Mouse (Mus musculus) urinary bladder, postnatal 36 days (tissue): ENCODE measurements around the gene Echdc3.

Experiments used
- DNase-seq, 2 experiments: peaks; one replicate each; pipeline ENCODE4 v3.0.0; 2022; ENCODE audit warnings: low spot score in 2 of 2, mixed read lengths in 1 of 2

Gene Echdc3

DNA sequence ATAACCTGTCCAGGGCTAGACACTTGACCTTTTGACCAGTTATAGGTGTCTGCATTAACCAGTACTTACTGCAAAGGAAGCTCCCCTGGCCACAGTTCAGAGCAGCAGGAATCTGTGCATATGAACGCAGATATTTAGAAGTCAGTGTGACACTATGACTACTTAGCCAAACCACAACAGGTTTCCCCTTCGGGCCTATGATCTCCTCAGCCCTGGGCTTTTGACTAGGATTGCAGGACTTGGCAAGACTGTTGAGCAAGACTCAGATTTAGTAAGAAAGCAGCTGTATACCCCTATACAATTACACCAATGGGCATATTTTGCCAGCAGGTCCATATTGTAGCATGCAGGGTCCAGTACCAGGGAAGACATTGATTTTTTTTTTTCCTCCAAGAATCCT is 44.3 kb downstream of the Echdc3 start:
- DNase-seq, result no peak

DNA sequence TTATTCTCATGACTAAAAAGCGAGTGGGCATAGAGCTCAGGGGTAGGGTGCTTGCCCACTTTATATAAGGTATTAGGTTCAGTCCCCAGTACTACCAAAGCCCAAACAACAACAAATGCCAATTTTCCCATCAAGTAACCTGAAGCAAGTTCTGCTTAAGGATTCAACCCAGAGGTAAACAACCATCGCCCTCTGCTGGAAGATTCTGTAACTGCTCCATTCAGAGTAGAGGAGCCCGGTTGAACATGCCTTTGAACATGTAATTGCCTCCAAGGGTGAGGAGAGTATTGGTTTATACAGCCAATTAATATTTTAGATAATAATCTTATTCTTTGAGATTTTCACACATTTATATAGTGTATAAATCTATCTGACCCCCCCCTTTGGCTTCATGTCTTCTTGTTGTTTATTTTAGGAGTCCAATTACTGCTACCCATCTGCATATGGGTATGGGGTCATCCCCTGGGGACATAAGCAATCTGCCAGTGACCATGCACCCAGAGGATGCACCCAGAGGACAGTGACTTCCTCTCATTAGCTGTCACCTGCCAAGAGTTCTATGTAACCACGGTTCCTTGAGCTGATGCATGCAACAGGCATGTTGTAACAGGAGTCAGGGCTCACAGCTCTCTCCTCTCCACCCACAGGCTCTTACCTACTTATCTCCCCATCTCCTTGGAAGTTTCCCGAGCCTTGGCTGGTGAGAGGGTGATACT is 44.8 kb downstream of the Echdc3 start:
- DNase-seq, result peak; percentile 73 to 75

DNA sequence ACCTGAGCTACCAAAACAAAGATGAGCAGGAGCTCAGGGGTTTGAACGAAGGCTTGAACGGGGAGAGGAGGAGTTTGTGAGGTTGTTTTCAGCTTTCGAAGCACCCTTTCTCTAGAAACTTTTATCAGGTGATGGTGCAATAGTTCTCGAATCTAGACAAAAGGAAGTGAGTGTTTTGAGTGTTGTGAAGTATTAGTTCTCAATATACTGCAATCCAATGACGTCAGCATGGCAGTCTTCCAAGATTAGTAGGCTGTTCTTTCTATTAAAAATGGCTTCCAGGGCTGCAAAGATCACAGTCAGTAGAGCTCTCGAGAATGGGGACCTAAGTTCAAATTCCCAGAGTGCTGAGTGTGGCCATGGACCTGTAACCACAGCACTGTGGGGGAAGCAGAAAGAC is 47.1 kb downstream of the Echdc3 start:
- DNase-seq, result no peak

DNA sequence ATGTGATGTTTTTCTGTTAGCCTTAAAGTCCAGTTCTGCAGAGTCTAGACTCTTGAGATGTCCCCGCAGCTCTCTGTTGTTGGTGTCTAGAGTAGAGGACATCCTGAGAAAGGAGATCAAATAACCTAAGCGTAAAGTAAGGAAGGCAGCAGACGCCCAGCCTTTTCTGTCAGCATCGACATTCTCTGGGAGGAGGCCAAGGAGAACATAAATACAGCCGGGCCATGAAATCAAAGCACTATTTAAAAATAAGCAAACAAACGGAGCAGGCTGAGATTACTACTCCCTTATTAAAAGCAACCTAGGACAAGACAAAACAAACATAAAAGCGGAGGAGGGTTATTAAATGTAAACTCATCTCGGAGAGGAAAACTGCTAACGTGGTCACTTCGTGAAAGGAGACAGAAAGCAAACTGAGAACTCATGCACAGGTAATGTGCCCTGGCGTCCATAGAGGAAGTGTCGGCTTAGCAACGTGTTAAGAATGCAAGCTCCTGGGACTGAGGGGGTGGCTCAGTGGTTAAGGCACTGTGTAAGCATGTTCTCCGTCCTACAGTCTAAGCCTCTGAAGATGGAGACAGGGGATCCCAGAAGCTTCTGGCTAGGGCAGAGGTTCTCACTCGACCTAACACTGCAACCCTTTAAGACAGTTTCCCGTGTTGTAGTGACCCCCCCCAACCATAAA is 48.1 kb downstream of the Echdc3 start:
- DNase-seq, result no peak

DNA sequence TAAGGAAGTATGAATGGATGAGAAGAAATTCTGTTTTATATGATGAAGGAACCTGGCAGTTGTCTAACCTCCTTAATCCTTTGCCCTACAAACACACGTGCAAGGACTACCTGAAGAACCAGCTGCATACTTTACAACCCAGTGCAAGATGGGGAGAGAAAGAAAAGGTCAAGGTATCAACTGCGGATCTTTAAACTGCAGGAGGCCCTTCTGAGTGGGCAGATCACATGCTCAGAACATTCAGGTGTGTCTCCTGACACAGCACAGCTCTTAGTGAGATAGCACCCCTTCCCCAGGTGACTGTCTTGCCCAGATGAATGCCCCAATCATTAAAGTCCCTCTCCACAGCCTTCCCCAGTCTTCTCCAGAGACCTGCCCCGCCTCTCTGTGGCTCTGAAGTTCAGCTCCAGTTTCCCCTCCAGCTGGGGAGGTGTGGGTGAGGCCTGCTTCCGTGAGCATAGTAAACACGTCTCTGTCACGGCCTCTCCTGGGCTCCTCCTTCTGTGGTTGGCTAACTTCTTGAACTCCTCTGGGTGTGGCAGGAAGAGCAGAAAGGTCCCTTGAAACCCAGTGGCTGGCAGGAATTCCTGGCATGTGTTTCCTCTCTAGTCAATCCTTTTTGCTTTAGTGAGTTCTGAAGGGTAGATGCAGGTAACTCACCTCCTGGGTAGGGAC is 50.3 kb downstream of the Echdc3 start:
- peak; percentile 49 to 62 for DNase-seq

DNA sequence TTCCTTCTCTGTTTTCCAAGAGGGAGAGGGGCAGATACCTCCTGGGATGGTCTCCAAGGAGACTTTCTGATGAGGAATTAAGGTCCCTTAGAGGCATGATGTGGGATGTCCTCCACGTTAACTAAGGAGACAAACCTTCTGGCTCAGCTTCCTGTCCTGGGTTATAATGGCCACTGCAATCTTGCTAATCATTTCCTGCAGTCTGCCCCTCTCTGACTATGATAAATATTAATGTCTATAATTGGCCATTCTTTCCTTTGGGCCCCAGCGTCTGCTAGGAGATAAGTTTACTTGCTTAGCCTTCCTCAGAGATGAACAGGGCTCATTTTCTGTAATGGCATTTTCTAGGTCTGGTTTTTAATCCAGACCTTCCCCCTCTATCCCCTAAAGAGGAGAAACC is 53.1 kb downstream of the Echdc3 start:
- no peak for DNase-seq

DNA sequence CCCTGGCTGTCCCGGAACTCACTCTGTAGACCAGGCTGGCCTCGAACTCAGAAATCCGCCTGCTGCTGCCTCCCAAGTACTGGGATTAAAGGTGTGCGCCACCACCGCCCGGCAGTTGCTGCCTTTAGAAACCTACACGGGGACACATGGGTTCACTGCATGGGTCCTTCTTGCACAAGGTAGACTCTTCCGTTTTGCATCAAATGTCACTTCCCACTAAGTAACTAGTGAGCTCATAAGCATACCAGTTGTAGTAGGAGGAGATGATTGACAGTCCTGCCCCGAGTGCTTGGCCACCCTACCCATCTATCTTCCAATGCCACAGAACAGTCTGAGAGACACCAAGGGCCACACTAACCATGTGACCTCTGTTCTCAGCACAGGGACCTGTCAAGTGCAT is 53.6 kb downstream of the Echdc3 start:
- DNase-seq, result no peak

DNA sequence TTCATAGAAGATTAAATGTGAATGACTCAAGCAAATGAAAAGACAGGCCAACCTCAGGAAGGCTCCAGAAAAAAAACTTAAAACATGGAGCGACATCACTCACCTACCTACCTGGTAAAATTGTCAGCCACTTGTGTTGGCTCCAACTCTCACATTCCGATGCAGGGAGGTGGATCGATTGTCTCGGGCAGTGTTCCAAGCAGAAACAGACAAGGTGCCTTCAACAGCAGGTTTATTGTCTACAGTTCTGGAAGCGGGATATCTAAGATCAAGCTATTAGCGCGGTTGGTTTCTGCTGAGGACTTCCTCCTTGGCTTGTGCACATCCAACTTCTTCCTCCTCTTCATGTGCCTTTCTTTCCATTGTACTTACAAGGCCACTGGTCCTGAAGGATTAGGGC is 55.2 kb downstream of the Echdc3 start:
- DNase-seq, result no peak

DNA sequence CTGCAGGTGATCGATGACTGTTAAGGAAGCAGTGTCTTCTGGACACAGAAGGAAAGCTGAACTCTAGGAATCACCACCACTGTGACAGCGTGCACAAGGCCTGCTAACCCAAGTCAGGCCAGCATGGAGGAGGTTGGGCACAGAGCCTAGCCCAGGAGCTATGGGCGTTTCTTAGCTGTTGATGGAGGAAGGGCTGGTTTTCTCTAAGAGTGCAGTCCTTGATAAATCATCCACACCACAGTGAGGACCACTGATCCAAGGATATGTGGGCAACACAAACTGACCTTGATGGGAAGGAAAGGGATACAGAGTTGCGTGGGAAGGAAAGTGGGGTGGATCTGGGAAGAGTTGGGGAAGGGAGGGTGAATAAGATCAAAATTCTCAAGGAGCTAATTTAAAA is 55.6 kb downstream of the Echdc3 start:
- DNase-seq, result no peak

DNA sequence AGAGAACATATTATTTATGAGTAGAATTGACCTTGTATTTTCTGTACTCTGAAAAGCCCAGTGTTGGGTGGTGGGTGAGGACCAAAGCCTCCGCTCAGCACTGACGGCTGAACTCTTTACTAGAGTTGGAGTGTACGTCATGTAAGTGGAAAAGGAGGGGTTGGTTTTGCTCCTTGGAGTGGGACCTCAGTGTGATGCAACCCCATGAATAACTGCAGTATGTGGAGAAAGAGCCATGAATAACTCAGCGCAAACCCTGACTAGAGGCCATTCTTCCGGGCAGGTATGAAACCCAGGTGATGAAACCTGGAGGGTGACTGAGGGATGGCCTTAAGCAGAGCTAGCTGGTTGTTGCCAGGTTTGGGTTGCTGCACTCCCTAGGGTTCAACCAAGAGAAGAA is 63.0 kb downstream of the Echdc3 start:
- DNase-seq, result no peak

DNA sequence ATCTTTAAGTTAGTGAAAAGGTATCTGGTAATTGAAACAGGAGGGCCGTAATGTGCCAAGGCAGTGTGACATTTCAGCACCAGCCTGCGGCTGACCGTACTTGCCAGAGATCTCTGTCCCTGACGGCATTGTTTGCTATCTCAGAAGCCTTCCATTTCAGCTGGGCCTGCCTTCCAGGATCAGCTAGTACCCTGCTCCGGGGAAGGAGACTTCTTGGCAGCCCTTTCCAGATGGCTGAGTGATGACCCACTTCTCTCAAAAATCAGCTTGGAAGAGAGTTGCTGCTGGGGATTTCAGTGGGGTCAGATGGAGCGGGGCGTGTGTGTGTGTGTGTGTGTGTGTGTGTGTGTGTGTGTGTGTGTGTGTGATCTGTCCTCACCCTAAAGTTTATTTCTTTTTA is 65.9 kb downstream of the Echdc3 start:
- DNase-seq, result no peak

DNA sequence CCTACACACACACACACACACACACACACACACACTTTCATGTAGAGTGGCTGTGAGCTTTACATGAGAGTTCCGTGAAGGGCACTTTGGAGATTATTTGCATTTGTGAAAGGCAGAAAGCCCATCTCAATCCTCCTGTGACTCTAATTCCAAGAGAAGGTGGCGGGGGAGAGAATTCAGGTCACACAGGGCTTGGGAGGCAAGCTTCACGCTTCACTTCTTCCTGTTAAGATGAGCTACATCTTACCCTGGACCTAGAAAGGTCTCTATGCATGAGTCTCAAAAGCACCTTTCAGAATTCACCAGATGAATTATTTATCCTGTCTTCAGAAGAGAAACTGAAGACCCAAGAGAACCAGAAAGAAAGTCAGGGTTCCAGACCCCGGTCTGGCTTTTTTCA is 66.6 kb downstream of the Echdc3 start:
- no peak for DNase-seq

DNA sequence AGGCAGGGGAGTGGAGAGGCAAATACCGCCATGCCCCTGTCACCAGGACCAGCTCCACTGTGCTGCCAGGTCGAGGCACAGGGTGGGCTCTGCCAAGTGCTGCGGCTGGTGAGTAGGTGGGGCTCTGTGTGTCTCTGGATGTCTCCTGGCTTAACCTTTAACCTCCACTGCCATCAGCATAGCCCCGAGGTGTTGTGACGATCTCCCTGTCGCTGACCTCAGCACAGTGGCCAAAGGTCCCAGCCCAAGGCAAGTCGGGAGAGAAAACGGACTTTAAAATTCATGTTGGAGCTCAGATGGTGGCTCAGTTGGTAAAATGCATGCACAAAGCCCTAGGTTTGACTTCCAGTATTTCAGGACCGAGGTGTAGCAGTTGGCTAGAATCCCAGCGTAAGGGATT is 67.2 kb downstream of the Echdc3 start:
- DNase-seq, result no peak

DNA sequence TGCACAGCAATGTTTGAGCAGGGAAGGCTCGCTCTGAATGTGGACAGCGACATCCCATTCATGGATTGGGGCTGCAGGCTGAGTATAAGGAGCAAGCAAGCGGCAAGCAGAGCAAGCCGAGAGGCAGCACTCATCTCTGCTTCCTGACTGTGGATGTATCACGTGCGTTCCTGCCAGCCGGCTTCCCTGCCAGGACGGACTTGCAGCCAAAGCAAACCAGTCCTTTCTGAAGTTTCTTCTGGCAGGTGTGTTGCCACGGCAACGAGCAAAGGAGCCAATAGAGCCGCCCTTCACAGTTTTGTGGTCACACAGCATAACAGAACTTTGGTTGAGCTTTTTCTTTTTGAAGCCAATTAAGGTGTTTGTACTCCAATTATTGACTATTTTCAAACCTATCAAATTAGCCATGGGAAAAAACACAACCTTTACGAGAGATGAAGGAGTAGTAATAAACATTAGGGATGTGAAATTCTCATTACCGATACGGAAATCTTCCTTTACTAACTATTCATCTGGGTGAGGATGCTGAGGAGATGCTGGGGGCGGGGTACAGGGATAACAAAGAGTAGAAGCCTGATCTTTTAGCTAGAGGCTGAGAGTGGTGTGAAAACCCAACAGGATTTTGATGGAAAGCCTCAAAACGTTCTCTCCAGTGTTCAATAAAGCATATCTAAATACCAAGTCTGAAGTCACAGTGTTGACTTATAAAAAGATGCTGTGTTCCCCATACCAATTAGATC is 69.7 kb downstream of the Echdc3 start:
- no peak for DNase-seq

DNA sequence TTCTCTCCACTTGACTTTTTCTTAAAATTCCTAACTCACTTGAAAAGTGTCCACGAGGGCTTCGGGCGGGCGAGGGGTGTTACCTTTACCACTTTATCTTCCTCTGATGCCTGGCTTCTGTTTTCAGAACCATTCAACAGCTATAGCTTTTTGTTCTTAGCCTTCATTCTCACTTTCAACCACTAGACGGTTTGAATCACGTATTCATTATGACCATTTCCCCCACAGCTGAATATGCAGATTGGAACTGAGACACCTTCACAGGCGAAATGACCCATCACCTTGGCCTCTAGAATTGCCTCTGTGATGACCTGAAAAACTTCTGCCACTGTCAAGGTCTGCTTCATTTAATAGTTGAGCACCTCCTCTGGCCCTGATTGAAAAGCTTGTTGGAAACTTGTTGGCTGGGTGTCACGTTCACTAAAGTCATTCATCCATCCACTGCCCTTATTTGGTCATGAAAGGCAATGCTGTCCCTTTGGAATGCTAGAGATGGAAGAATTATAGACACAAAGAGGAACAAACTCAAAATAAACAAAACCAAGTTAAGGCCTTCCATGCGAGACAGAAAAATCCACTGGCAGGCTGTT is 72.2 kb downstream of the Echdc3 start:
- no peak for DNase-seq
